Mouse (Mus musculus) hindbrain, embryonic 10.5 days (tissue): ENCODE data around the gene Lamb2. TPM values are rescaled to one million over a fixed set of nuclear protein-coding genes. Genes with fewer than 3 reads are reported as not detected.

Experiments
- polyA plus RNA-seq: library from polyadenylated mRNA; unstranded; fragments of >200 nt; fragmentation: Nextera tagmentation; extraction: Ambion mirVana; gene quantifications from 2 replicates; pipeline ENCODE4 v1.2.1, GENCODE M21; 2016

Lamb2 gene
- polyA plus RNA-seq, 1 experiment from 2014 or later, result 40.8 TPM

Other genes with a start within 250 kb of the Lamb2 start
- 81.2 and 81.6 TPM in 2 replicates for gene Dag1, start 215.8 kb upstream of the Lamb2 start, polyA plus RNA-seq
- gene Nicn1, start 189.3 kb upstream of the Lamb2 start, polyA plus RNA-seq, result 39.5 and 54.3 TPM in 2 replicates
- gene Amt, start 182.9 kb upstream of the Lamb2 start, polyA plus RNA-seq, result 31.4 and 34.7 TPM in 2 replicates
- gene Rhoa, start 173.6 kb upstream of the Lamb2 start, polyA plus RNA-seq, result 271 and 385 TPM in 2 replicates
- gene Tcta, start 173.6 kb upstream of the Lamb2 start, polyA plus RNA-seq, result 20.7 and 32.7 TPM in 2 replicates
- gene Gpx1, start 140.8 kb upstream of the Lamb2 start, polyA plus RNA-seq, result 816 and 892 TPM in 2 replicates
- 124 and 128 TPM in 2 replicates for gene Usp4, start 131.9 kb upstream of the Lamb2 start, polyA plus RNA-seq
- gene 1700102P08Rik, start 86.9 kb upstream of the Lamb2 start, polyA plus RNA-seq, result 0.58 and 0.69 TPM in 2 replicates
- gene Ccdc36, start 51.3 kb upstream of the Lamb2 start, polyA plus RNA-seq, result 1.0 and 1.2 TPM in 2 replicates
- not detected in 2 replicates for gene BC048562, start 43.3 kb upstream of the Lamb2 start, polyA plus RNA-seq
- 56.1 and 56.9 TPM in 2 replicates for gene Ccdc71, start 19.2 kb upstream of the Lamb2 start, polyA plus RNA-seq
- 29.5 and 41.3 TPM in 2 replicates for gene Klhdc8b, start 18.2 kb upstream of the Lamb2 start, polyA plus RNA-seq
- 86.5 and 87.8 TPM in 2 replicates for gene Usp19, start 10.9 kb downstream of the Lamb2 start, polyA plus RNA-seq
- gene Qars, start 28.0 kb downstream of the Lamb2 start, polyA plus RNA-seq, result 103 and 112 TPM in 2 replicates
- gene Qrich1, start 37.1 kb downstream of the Lamb2 start, polyA plus RNA-seq, result 153 and 168 TPM in 2 replicates
- gene Impdh2, start 80.5 kb downstream of the Lamb2 start, polyA plus RNA-seq, result 185 and 214 TPM in 2 replicates
- gene Ndufaf3, start 87.7 kb downstream of the Lamb2 start, polyA plus RNA-seq, result 57.0 and 69.3 TPM in 2 replicates
- gene Dalrd3, start 90.2 kb downstream of the Lamb2 start, polyA plus RNA-seq, result 169 and 222 TPM in 2 replicates
- gene Wdr6, start 99.0 kb downstream of the Lamb2 start, polyA plus RNA-seq, result 166 and 233 TPM in 2 replicates
- 7.3 and 12.2 TPM in 2 replicates for gene P4htm, start 117.9 kb downstream of the Lamb2 start, polyA plus RNA-seq
- gene Arih2, start 169.7 kb downstream of the Lamb2 start, polyA plus RNA-seq, result 56.4 and 58.8 TPM in 2 replicates
- gene Slc25a20, start 182.4 kb downstream of the Lamb2 start, polyA plus RNA-seq, result 30.0 and 33.8 TPM in 2 replicates
- 34.2 and 35.0 TPM in 2 replicates for gene Prkar2a, start 209.6 kb downstream of the Lamb2 start, polyA plus RNA-seq